Mouse (Mus musculus): ENCODE data around the gene Cnot3. TPM values are rescaled to one million over a fixed set of nuclear protein-coding genes. Genes with fewer than 3 reads are reported as not detected.
"Not testable (repeated sequence)": the region's sequence is repeated elsewhere in the genome, so short reads cannot be mapped to it uniquely, and the experiment has no call there.

Cnot3 gene
- polyA plus RNA-seq, 1 experiment from 2014 or later, result 22.3 TPM

DNA sequence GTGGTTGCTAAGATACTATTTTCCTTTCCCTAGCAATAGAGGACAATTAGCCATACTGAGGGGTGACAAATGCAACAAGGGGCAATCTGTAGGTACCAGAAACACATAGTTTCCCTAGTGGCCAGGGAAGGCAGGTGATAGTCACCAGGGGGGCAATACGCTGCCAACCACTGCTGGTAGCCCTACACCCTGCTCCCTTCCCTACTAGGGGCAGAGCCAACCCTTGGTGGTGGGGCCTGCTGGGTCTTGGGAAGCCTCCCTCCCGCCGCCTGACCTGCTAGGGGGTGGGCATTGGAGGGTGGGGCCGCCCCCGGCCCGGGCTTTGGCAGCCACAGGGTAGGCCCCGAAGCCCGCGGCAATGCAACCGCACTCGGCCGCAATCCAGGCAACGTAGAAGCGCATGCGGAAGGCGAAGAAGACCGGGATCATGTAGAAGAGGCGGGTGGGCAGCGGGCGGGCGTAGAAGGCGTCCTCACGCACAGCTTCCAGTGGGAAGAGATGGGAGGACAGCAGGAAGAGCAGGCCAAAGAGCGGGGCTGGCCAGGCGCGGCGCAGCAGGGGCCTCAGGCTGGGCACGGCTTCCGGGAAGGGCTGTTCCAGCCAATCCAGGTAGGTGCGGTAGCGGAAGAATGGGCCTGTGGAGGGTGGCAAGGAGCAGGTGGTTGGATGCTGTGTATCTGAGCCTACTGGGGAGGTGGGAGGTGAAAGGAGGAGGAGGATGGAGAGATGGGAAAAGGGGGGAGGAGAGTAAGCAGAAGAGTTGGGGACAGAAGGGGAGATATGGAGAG lies 40.5 kb downstream of the Cnot3 start:
- H3K4me1 ChIP-seq (ENCODE audit: control insufficient read depth, low read depth, low read length), result no peaks in the 10 kb centered on the region
- no peak for ATAC-seq (ENCODE audit: low read depth)
- H3K27me3 ChIP-seq (ENCODE audit: control insufficient read depth, insufficient read depth, low read depth, low read length), result no peaks in the 10 kb centered on the region
- H3K27ac ChIP-seq (ENCODE audit: low read length), result no peak overlapping the region
- H3K9ac ChIP-seq (ENCODE audit: low read depth, low read length), result no peak overlapping the region
- WGBS (ENCODE audit: insufficient replicate concordance), result 79% methylated on average over 31 of the region's 31 CpGs
- no peak overlapping the region for H3K4me2 ChIP-seq (ENCODE audit: low read depth, low read length)
- H3K9me3 ChIP-seq (replicated peaks; ENCODE audit: control insufficient read depth, low read length), result no peaks in the 10 kb centered on the region
- H3K36me3 ChIP-seq (ENCODE audit: control insufficient read depth, insufficient read depth), result no peaks in the 10 kb centered on the region; the same call in 1 of the 2 replicates
- H3K4me3 ChIP-seq (ENCODE audit: low read depth, low read length), result no peak overlapping the region

DNA sequence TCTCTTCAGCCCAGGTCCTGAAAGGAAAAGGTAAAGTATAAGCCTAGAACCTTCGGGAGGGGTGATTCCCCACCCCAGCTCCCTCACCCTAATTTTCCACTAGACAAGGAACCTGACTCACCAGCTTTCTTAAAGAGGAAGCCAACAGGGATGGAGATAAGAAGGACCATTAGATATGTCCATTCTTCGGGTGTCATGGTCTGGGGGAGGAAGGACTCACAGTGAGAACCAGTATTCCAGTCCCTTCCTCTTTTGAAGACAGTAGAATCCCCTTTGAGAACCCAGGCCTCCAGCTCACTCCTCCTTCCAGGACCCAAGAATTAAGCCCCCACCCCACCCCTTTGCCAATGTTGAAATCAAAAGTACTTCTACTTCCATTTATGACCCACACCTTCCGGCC lies 46.9 kb downstream of the Cnot3 start:
- 9% methylated on average over 3 of the region's 3 CpGs for WGBS (ENCODE audit: insufficient replicate concordance)
- Histone ChIP-seq H3K4me3 (ENCODE audit: low read depth, low read length) (peak overlapping the region; percentile 80), H3K27ac (ENCODE audit: low read length) (no peak overlapping the region; the same call in 1 of the 2 replicates)

DNA sequence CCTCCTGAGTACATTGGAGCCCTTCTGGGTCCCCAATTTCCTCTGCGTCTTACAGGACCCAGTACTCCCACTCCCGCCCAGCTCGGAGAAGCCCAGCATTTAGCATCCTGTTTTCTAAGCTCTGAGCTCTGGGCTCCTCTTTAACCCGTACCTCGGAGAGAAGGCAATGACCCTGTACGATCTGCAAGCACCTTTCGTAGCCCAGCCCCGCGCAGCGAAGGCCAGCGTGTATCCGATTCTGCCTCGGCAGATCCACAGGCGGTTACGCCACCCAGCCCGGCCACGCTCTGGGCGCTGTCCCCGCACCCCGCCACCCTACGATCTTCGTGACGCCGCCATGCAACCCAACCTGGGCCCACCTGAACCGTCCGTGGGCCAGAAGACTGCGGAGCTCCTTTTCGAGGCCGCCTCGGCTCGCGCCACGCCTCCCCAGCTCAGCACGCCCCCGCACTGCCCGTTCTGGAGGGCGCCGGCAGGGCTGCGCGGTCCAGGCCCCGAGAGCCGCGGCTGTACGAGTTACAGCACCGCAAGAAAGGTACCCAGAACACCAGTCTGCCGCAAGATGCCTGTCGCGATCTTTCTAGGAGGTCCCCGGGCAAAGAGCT lies 47.4 kb downstream of the Cnot3 start, which contains the start of gene Tsen34:
Gene Tsen34, plus strand, starts transcription at position 482 of the 605 bp plus-strand sequence.
- Histone ChIP-seq H3K4me3 (ENCODE audit: low read depth, low read length) (peak within 1 kb of the TSS; percentile 80), H3K36me3 (ENCODE audit: control insufficient read depth, insufficient read depth) (no peaks in the 10 kb centered on the region), H3K27ac (ENCODE audit: low read length) (peak within 1 kb of the TSS; percentile 89), H3K27me3 (ENCODE audit: control insufficient read depth, insufficient read depth, low read depth, low read length) (no peaks in the 10 kb centered on the region), H3K9me3 (replicated peaks; ENCODE audit: control insufficient read depth, low read length) (no peaks in the 10 kb centered on the region), H3K4me1 (ENCODE audit: control insufficient read depth, low read depth, low read length) (peaks cover 25% of the 10 kb centered on the region), H3K4me2 (ENCODE audit: low read depth, low read length) (peak within 1 kb of the TSS; percentile 99), H3K9ac (ENCODE audit: low read depth, low read length) (peak within 1 kb of the TSS; percentile 85)
- no peak; the same call in 1 of the 2 replicates for ATAC-seq (ENCODE audit: low read depth)
- under 1% methylated on average over 49 of the region's 49 CpGs for WGBS (ENCODE audit: insufficient replicate concordance)

More for the DNA sequence above, 46.9 kb downstream of the Cnot3 start:
- H3K9me3 ChIP-seq (replicated peaks; ENCODE audit: control insufficient read depth, low read length), result no peaks in the 10 kb centered on the region
- no peak for ATAC-seq (ENCODE audit: low read depth)
- peaks cover 25% of the 10 kb centered on the region for H3K4me1 ChIP-seq (ENCODE audit: control insufficient read depth, low read depth, low read length)
- H3K9ac ChIP-seq (ENCODE audit: low read depth, low read length), result peak overlapping the region; percentile 85
- H3K36me3 ChIP-seq (ENCODE audit: control insufficient read depth, insufficient read depth), result no peaks in the 10 kb centered on the region
- H3K27me3 ChIP-seq (ENCODE audit: control insufficient read depth, insufficient read depth, low read depth, low read length), result no peaks in the 10 kb centered on the region
- peak overlapping the region; percentile 99 for H3K4me2 ChIP-seq (ENCODE audit: low read depth, low read length)

- H3K4me3 ChIP-seq (ENCODE audit: low read depth, low read length), result peak within 1 kb of the TSS; percentile 80
- peak within 1 kb of the TSS; percentile 99 for H3K4me2 ChIP-seq (ENCODE audit: low read depth, low read length)
- H3K9ac ChIP-seq (ENCODE audit: low read depth, low read length), result peak within 1 kb of the TSS; percentile 85
- H3K27ac ChIP-seq (ENCODE audit: low read length), result peak within 1 kb of the TSS; percentile 89
- peak; percentile 81 for ATAC-seq (ENCODE audit: low read depth)
- peaks cover 25% of the 10 kb centered on the region for H3K4me1 ChIP-seq (ENCODE audit: control insufficient read depth, low read depth, low read length)
- H3K27me3 ChIP-seq (ENCODE audit: control insufficient read depth, insufficient read depth, low read depth, low read length), result no peaks in the 10 kb centered on the region
- no peaks in the 10 kb centered on the region for H3K9me3 ChIP-seq (replicated peaks; ENCODE audit: control insufficient read depth, low read length)
- no peaks in the 10 kb centered on the region for H3K36me3 ChIP-seq (ENCODE audit: control insufficient read depth, insufficient read depth)
- WGBS (ENCODE audit: insufficient replicate concordance), result under 1% methylated on average over 55 of the region's 55 CpGs
These were observed 48.1 kb downstream of the Cnot3 start, which contains the start of gene Mboat7 for GRCm38 (mm10) chr7:3692987-3693808. Mboat7 (minus strand) TSS chr7:3693523.

DNA sequence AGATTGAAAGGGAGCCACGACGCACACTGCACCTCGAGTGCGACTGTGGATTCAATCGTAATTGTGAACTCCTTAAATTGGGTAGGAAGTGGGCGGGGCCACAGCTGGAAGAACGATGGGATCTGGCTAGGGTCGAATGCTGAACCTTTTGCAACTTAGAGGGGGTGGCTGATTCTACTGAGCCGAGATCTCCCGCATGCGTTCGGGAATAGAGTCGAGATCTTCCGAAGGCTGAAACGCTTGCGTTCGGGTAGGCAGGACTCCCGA lies 48.7 kb downstream of the Cnot3 start:
- peak overlapping the region; percentile 80 for H3K4me3 ChIP-seq (ENCODE audit: low read depth, low read length)
- no peak for ATAC-seq (ENCODE audit: low read depth)
- peak overlapping the region; percentile 85 for H3K9ac ChIP-seq (ENCODE audit: low read depth, low read length)
- H3K9me3 ChIP-seq (replicated peaks; ENCODE audit: control insufficient read depth, low read length), result no peaks in the 10 kb centered on the region
- H3K4me2 ChIP-seq (ENCODE audit: low read depth, low read length), result peak overlapping the region; percentile 99
- H3K4me1 ChIP-seq (ENCODE audit: control insufficient read depth, low read depth, low read length), result peaks cover 25% of the 10 kb centered on the region
- no peaks in the 10 kb centered on the region for H3K36me3 ChIP-seq (ENCODE audit: control insufficient read depth, insufficient read depth)
- H3K27ac ChIP-seq (ENCODE audit: low read length), result peak overlapping the region; percentile 89
- H3K27me3 ChIP-seq (ENCODE audit: control insufficient read depth, insufficient read depth, low read depth, low read length), result no peaks in the 10 kb centered on the region
- under 1% methylated on average over 18 of the region's 18 CpGs for WGBS (ENCODE audit: insufficient replicate concordance)

DNA sequence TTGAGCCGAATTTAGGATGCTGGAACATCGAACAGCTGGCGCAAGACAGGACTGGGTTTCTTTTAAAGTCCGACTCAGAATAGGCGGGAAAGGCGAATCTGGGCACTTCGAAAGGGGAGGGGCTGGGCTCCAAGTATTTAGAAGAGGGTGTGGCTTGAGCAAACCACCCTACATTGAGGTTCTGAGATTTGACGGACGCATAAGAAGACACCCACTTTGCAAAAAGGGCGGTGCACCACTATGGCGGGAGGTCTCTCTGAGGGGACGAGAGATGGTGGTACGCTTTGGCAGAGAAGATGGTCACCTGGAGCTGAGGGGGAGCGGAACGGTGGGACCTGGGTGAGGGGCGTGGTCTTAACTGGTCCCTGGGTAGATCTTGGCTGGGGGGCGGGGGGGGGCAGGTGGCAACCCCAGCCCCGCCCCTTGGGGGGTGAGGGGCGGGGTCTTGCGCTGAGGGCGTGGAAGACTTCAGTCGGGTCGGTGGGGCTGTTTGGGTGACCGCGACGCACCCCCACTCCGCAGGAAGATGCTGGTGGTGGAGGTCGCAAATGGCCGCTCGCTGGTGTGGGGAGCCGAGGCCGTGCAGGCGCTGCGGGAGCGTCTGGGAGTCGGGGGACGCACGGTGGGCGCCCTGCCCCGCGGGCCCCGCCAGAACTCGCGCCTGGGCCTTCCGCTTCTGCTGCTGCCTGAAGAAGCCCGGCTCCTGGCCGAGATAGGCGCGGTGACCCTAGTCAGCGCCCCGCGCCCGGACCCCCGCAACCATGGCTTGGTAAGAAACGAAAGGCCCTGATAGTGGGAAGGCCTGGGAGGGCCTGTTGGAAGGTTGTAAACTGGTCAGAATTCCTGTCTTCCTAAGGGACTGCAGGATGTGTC lies 49.2 kb downstream of the Cnot3 start:
- H3K4me2 ChIP-seq (ENCODE audit: low read depth, low read length), result peak overlapping the region; percentile 99
- peak overlapping the region; percentile 89 for H3K27ac ChIP-seq (ENCODE audit: low read length)
- under 1% methylated on average over 55 of the region's 55 CpGs for WGBS (ENCODE audit: insufficient replicate concordance)
- no peaks in the 10 kb centered on the region for H3K27me3 ChIP-seq (ENCODE audit: control insufficient read depth, insufficient read depth, low read depth, low read length)
- peak; percentile 47 for ATAC-seq (ENCODE audit: low read depth)
- H3K4me3 ChIP-seq (ENCODE audit: low read depth, low read length), result peak overlapping the region; percentile 80
- peak overlapping the region; percentile 85 for H3K9ac ChIP-seq (ENCODE audit: low read depth, low read length)
- no peaks in the 10 kb centered on the region for H3K9me3 ChIP-seq (replicated peaks; ENCODE audit: control insufficient read depth, low read length)
- peaks cover 25% of the 10 kb centered on the region for H3K4me1 ChIP-seq (ENCODE audit: control insufficient read depth, low read depth, low read length)
- no peaks in the 10 kb centered on the region for H3K36me3 ChIP-seq (ENCODE audit: control insufficient read depth, insufficient read depth)

GRCm38 (mm10) chr7:3694949-3695305 lies 49.9 kb downstream of the Cnot3 start:
- Histone ChIP-seq H3K27ac (ENCODE audit: low read length) (peak overlapping the region; percentile 12; the same call in 1 of the 2 replicates), H3K4me1 (ENCODE audit: control insufficient read depth, low read depth, low read length) (peaks cover 25% of the 10 kb centered on the region), H3K4me2 (ENCODE audit: low read depth, low read length) (peak overlapping the region; percentile 99), H3K9ac (ENCODE audit: low read depth, low read length) (peak overlapping the region; percentile 85), H3K4me3 (ENCODE audit: low read depth, low read length) (peak overlapping the region; percentile 80)
- WGBS (ENCODE audit: insufficient replicate concordance), result 5% methylated on average over 9 of the region's 9 CpGs
- H3K9me3 ChIP-seq (replicated peaks; ENCODE audit: control insufficient read depth, low read length); ATAC-seq (ENCODE audit: low read depth); H3K27me3 ChIP-seq (ENCODE audit: control insufficient read depth, insufficient read depth, low read depth, low read length); H3K36me3 ChIP-seq (ENCODE audit: control insufficient read depth, insufficient read depth): not testable (repeated sequence)

GRCm38 (mm10) chr7:3698471-3698870 lies 53.4 kb downstream of the Cnot3 start:
- no peak overlapping the region for H3K4me2 ChIP-seq (ENCODE audit: low read depth, low read length)
- no peak overlapping the region for H3K9ac ChIP-seq (ENCODE audit: low read depth, low read length)
- ATAC-seq (ENCODE audit: low read depth), result no peak
- no peaks in the 10 kb centered on the region for H3K27me3 ChIP-seq (ENCODE audit: control insufficient read depth, insufficient read depth, low read depth, low read length)
- no peak overlapping the region for H3K27ac ChIP-seq (ENCODE audit: low read length)
- WGBS (ENCODE audit: insufficient replicate concordance), result 71% methylated on average over 6 of the region's 6 CpGs
- H3K4me3 ChIP-seq (ENCODE audit: low read depth, low read length), result no peak overlapping the region
- H3K36me3 ChIP-seq (ENCODE audit: control insufficient read depth, insufficient read depth), result peaks cover 2% of the 10 kb centered on the region; the same call in 1 of the 2 replicates
- peaks cover 9% of the 10 kb centered on the region for H3K4me1 ChIP-seq (ENCODE audit: control insufficient read depth, low read depth, low read length)
- H3K9me3 ChIP-seq (replicated peaks; ENCODE audit: control insufficient read depth, low read length), result no peaks in the 10 kb centered on the region
